Mouse (Mus musculus): ENCODE data around the gene Phactr3.

Gene Phactr3

GRCm38 (mm10) chr2:178193445-178193844, 74.7 kb downstream of the Phactr3 start:
- no peak for DNase-seq (ENCODE audit: low spot score)

DNA sequence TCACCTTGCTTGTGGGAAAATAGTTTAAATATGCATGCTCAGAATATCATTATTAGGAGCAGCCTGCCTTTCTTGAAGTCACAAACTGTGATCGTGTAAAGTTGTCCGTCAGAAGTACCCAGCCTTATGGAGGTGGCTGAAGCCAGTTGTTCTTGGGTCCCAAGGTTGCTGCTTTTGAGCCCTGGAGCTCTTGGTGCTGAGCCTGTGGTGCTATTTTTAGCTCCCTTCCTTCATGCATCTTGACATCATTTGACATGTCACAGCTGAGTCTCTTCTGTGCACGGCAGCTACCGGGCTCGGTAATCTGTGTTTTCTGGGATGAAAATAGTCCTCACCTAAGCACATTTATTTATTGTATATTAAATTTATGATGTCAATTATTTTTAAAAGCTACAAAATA, 76.1 kb downstream of the Phactr3 start:
- no peak for DNase-seq (ENCODE audit: low spot score)

GRCm38 (mm10) chr2:178196038-178196437, 77.3 kb downstream of the Phactr3 start:
- DNase-seq (ENCODE audit: low spot score): no peak

DNA sequence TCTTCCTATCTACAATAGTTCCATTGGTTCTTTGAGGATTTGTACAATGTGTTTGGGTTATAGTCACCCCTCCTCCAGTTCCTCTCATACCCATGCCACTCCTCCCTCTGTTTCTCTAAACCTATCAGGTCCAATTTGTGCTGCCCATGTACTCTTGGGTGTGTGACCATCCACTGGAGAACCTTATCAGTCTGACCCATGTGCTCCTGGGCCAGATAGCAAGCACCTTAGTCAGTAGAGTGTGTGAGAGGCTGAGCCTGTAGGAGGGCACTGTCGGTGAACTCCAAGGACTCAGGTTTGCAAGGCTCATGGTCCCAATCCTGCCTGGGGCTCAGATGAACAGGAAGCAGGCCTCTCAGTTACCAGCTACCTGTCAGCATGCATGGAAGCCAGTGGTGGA, 78.8 kb downstream of the Phactr3 start:
- DNase-seq (ENCODE audit: low spot score): no peak

GRCm38 (mm10) chr2:178204455-178204854, 85.7 kb downstream of the Phactr3 start:
- DNase-seq (ENCODE audit: low spot score): no peak

GRCm38 (mm10) chr2:178208186-178208600, 89.4 kb downstream of the Phactr3 start:
- no peak for DNase-seq (ENCODE audit: low spot score)

- no peak for DNase-seq (ENCODE audit: low spot score)
Measured at GRCm38 (mm10) chr2:178213826-178214225, 95.1 kb downstream of the Phactr3 start.

DNA sequence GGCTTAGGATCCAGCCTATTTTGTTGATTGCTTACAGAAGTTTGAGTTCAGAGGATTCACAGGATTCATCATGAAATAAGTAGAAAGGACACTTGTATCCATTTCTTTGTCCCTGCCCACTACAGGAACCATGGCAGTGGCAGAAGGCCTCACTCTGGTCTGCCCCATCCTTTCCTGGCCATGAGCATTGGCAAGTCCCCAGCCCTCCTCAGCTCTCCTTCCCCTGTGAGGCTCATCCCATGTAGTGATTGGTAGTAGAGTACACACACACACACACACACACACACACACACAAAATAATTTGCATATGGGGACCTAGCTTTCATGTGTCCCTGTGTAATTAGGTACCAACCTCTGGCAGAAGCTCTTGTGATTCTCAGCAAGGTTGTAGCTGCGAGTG, 95.8 kb downstream of the Phactr3 start:
- no peak for DNase-seq (ENCODE audit: low spot score)

GRCm38 (mm10) chr2:178218461-178218860, 99.7 kb downstream of the Phactr3 start:
- DNase-seq (ENCODE audit: low spot score): no peak

- no peak for DNase-seq (ENCODE audit: low spot score)
Measured at GRCm38 (mm10) chr2:178219454-178220147, 100.8 kb downstream of the Phactr3 start.

DNA sequence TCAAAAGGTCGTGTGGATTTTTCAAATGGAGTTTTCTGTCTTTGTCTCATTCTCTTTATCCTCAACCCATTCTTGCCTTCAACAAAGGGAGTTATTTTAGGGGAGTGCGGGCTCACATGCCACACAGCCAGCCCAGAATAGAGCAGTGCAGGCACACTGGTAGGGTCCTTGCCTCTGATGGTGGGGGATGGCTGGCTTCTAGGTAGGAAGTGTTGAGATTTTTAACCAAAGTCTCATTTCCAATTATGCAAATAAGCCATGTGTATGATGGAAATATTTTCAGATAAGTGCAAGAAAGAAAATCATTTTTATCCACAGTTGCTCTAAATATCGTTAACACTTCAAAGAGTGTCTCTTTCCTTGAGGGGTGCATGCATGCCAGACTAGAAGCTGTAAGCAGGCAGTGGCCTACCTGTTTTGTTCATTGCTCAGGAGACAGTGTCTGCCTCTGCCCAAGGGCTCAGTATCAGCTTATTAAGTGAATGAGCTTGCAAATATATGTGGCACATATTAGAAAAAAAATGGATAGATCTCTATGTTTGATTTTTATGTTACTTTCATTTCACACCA, 101.5 kb downstream of the Phactr3 start:
- DNase-seq (ENCODE audit: low spot score): no peak

DNA sequence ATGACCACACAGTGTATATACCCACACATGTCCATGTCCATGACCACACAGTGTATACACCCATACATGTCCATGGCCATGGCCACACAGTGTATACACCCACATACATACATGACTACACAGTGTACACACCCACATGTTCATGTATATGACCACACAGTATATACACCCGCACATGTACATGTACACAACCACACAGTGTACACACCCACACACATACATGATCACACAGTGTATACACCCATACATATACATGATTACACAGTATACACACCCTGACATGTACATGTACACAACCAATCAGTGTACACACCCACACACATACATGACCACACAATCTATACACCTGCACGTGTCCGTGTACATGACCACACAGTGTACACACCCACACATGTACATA, 102.2 kb downstream of the Phactr3 start:
- no peak for DNase-seq (ENCODE audit: low spot score)

DNA sequence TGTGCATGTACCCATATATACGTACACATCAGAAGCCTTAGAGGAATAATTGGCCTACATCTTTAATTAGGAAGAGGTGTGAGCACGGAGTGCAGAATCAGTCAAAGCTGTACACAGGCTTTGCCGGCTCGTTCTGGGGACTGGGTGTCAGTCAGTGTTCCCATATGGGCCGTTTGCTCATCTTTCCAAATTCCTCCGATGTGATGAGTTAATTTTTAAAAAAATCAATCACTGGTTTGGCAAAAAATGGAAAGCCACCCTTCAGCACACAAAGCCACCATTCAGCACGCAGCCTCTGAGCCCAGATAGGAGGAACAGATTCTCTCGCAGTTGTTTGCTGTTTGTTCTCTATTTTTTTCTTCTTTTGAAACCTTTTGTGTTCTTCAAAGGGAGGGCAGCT, 110.5 kb downstream of the Phactr3 start:
- DNase-seq (ENCODE audit: low spot score): no peak

DNA sequence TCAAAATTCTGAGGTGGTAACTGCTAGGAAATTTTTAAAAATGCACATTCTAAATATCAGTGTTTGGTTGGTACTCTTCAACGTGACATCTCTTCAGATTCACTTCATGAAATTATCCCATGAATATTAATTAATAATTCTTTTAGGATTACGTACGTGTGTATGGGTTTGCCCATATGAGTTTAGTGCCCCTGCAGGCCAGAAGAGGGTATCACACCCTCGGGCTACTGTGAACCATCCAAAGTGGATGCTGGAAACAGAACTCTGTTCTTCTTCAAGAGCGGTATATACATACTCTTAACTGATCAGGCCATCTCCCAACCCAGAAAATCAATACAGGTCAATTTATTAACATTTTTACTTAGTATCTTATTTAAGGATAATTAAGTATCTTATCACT, 114.7 kb downstream of the Phactr3 start:
- no peak for DNase-seq (ENCODE audit: low spot score)

DNA sequence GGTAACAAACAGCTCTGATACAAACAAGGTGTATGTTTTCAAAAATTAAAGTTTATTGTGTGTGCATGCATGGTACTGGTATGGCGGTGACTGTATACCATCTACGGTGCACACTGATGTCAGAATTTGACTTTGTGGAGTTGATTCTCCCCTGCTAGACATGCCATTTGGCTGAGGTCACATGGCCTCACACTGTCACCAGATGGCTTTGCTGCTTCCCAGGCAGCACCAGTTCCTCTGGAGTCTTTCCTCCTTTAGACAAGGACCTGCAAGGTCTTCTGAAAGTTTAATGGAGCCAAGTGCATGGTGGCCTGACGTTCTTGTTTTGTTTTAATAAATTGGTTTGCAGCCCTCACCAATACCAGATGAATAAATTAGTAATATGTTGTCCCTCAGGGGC, 118.3 kb downstream of the Phactr3 start:
- no peak for DNase-seq (ENCODE audit: low spot score)

DNA sequence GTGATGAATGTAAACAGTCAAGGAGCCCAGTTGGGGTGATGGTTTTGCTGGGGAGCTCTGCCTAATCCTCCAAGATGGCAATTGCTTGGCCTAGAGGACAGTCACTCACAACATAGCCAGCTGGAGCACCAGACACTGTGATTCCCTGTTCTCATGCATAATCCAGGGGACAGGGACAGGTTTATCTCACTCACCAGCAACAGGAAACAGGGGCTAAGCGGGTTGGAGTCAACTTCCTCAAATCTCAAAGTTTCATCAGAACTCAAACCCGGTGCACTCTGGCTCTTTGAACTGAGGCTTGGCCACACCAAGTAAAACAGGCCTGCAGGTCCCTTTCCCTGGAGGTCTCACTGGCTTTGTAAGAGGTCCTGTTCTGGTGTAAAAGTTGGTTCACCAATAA, 119.7 kb downstream of the Phactr3 start:
- DNase-seq (ENCODE audit: low spot score): no peak

GRCm38 (mm10) chr2:178240886-178241285, 122.1 kb downstream of the Phactr3 start:
- no peak for DNase-seq (ENCODE audit: low spot score)

GRCm38 (mm10) chr2:178241374-178241773, 122.6 kb downstream of the Phactr3 start:
- no peak for DNase-seq (ENCODE audit: low spot score)

DNA sequence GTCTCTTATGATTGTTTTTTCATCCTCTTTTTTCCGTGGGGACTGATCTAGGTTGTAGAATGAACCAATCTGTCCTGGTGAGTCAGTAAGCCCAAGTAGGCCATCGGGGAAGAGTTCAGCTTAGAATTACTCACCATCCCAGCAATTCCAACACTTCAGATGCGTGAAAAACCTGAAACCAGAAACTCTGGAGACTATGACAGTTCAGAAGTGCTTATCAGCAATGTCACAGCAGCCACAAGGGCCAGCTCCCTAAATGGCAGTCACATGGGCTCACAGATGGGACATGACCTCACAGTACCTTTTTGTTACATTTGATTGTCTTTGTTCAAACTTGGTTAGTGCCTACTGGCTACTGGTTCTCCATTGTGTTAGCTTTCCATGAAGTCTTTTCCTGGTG, 124.2 kb downstream of the Phactr3 start:
- DNase-seq (ENCODE audit: low spot score): no peak

GRCm38 (mm10) chr2:178244866-178245265, 126.1 kb downstream of the Phactr3 start:
- DNase-seq (ENCODE audit: low spot score): no peak

DNA sequence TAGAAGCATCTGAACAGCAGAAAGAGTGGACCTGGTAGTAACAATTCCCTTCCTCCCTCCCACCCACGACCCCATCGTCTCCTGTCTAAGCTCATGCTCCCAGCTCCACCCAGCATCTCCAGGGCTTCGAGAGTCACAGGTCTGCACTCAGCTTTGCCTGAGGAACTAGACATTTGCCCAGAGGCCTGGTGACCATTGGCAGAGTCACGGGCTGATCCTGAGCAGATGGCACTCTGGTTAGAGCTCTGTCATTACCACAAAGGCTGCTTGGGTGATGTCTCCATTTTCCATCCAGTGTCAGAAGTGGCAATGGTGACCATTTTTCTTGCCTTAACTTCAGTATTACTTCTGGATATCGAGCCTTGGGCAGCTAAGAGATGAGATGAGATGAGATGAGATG, 127.1 kb downstream of the Phactr3 start:
- DNase-seq (ENCODE audit: low spot score): no peak

GRCm38 (mm10) chr2:178246767-178247166, 128.0 kb downstream of the Phactr3 start:
- peak; percentile 52 for DNase-seq (ENCODE audit: low spot score)

DNA sequence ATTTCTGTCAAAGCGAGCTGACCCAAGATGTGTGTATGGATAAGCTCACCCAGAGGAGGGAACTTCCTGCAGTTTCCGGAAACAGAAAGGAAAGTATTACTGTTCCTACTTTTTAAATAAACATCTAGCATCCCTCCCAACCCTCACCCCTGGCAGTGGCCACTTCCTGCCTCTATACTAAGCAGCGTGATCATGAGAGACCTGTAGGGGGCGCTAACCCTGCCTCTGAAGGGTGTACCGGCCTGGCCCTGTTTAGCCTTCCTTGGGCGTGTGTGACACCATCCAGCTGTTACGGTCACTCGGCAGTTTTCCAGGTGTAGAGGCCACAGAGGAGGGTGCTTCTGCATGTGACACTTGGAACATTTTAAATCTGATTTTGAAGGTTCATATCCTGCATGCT, 128.5 kb downstream of the Phactr3 start:
- DNase-seq (ENCODE audit: low spot score): no peak

All from testis, postnatal 10 days (tissue).